Mouse (Mus musculus) cortical plate, adult 2 months (tissue): ENCODE results near the gene Ceacam19.

Experiments used
- CTCF ChIP-seq: fragments of 200-500 bp; IDR thresholded peaks from 2 replicates; pipeline ENCODE4 v1.5.1; 2011; ENCODE audit warnings: mild to moderate bottlenecking, control low read depth, low read length; ENCODE audit not compliant: insufficient read depth; ENCODE audit errors: extremely low read depth
- POLR2A ChIP-seq: fragments of 200-500 bp; IDR thresholded peaks from 2 replicates; pipeline ENCODE4 v1.6.1; 2011; ENCODE audit warnings: mild to moderate bottlenecking, low read length, control low read depth; ENCODE audit not compliant: insufficient read depth; ENCODE audit errors: extremely low read depth

GRCm38 (mm10) chr7:19923354-19923753, 35.6 kb upstream of the Ceacam19 start:
- no peak for TF ChIP-seq CTCF
- no peak for TF ChIP-seq POLR2A
